Mouse (Mus musculus) layer of hippocampus, adult 18-20 months (tissue): ENCODE measurements around the gene Arid3a. TPM values are rescaled to one million over a fixed set of nuclear protein-coding genes. Genes with fewer than 3 reads are reported as not detected.

Source experiments
- DNase-seq, 2 experiments: peaks; one replicate each; pipeline ENCODE4 v3.0.0; 2022; ENCODE audit warnings: low spot score in 2 of 2
- total RNA-seq, 2 experiments: library from RNA; stranded (reverse); gene quantifications; 2 replicates each; pipeline ENCODE4 v1.2.3; 2021

Arid3a gene
- total RNA-seq, 2 experiments from 2014 or later = 5.5 to 5.8 TPM

- no peak for DNase-seq
Observed at GRCm38 (mm10) chr10:79974087-79974486, 47.2 kb downstream of the Arid3a start.

GRCm38 (mm10) chr10:79974668-79975067, 47.8 kb downstream of the Arid3a start:
- DNase-seq = no peak

GRCm38 (mm10) chr10:79976071-79976721, 49.4 kb downstream of the Arid3a start:
- no peak for DNase-seq

DNA sequence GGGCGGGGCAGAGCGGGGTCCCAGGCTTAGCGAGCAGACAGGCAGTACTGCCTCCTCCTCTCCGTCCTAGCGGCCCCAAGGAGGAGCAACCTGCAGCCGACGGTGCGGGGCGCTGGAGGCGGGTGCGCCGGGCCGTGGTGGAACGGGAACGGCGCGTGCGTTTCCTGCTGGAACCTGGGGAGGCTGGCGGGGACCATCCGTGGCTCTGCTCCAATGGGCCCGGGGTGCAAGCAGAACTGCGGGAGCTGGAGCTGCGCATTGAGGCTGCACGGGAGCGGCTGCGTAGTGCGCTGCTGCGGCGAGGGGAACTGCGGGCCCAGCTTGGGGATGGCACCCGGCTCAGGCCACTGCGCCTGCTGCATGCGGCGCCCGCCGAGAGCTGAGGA, 49.9 kb downstream of the Arid3a start:
- no peak for DNase-seq

GRCm38 (mm10) chr10:79977324-79977723, 50.5 kb downstream of the Arid3a start:
- no peak for DNase-seq

- no peak for DNase-seq
Observed at GRCm38 (mm10) chr10:79978061-79978460, 51.2 kb downstream of the Arid3a start.

DNA sequence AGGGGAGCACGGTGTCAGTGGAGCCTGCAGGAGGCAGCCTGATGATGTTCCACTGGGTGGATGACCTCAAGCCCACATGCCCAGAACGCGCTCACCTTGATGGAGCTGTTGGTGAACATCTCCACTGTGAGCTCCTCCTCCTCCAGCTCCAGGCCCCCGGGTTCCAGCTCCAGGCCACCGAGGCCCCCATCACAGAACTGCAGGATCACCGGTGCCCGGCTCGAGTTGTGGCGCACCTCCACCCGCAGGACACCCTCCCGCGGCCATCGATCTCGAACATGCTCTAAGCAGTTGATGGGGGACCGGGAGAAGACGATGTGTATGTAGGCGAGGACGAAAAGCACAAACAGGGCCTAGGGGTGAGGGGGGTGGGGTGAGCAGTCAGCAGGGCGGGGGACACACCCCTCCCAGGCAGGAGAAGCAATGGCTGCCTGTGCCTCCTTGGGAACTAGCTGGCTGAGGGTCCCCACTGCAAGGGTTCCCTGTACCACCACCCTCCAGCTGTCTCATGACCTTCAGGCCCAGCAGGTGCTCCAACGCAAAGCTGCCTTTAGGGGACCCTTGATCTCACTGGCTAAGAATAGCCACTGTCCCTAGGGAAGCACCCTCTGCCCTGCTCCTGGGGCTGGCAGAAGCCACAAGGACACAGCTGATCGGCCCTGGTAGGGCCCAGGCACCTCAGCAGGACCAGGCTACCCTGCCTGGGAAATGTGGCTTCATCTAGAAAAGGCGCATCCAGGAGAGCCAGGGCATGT, 52.7 kb downstream of the Arid3a start:
- no peak for DNase-seq

GRCm38 (mm10) chr10:79983205-79983604, 56.4 kb downstream of the Arid3a start:
- no peak for DNase-seq

DNA sequence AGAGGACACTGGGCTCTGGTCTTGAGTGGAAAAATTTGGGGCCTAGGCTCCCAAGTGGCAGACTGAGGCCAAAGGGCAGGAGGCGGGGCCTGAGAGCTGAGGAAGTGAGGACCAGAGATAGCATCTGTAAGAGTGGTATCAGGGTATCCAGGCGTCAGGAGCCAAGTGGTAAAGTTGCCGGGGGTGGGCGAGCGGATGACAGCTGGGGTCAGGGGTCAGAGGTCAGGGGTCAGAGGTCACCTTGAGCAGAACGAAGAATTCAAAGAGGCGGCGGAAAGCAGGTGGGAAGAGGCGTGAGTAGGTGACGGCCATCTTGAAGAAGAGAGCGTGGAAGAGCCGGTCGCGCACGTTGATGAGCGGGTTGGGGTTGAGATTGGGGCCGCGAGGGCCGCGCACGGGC, 56.8 kb downstream of the Arid3a start:
- peak in 1 of 2 experiments; percentile 69 for DNase-seq

- peak; percentile 78 to 88 for DNase-seq
Observed at GRCm38 (mm10) chr10:79984195-79984816, 57.5 kb downstream of the Arid3a start, which contains the start of gene Tmem259. Gene Tmem259 (minus strand): TSS chr10:79984330.

DNA sequence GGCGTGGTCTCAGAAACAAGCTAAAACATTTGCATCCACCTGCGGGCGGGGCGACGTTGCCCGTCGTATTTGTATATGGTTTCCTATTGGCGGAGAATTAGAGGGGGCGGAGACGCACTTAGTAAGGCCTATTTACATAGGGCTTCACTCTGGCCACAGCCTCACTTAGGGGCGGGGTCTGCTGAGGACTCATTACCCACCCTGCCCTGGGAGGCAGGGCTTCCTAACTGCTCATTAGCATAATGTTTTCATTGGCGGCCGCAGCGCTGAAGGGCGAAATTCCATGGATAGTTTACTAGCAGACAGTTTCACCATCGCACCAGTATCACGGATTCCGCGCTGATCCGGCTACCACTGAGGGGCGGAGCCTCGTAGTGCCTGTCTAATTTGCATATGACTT, 58.0 kb downstream of the Arid3a start:
- DNase-seq = peak; percentile 95 to 99

GRCm38 (mm10) chr10:79985334-79986231, 58.7 kb downstream of the Arid3a start:
- peak; percentile 61 to 77 for DNase-seq

DNA sequence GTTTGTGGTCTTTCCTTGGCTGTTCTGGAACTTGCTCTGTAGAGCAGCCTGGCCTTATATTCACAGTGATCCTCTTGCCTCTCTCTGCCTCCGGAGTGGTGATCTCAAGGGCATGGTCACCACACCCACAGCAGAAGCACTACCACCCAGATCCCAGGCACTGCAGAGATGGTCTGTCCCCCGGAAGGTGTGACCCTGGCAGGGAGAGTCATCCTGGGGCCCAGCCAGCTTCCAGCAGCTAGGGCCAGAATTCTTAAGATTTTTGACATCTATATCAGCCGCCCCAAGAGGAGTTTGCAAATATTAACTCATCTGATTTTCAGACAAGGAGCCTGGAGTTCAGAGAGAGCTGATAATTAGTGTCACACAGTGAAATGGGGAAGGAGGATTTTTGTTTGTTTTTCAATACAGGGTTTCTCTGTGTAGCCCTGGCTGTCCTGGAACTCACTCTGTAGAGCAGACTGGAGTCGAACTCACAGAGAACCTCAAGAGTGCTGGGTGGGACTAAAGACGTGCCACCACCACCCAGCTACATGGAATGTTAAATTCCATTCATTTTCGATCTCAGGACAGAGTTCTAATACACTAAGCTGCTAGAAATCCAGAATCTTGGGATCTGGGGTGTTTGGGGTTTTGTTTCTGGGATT, 59.5 kb downstream of the Arid3a start:
- DNase-seq = no peak

GRCm38 (mm10) chr10:79986963-79987362, 60.1 kb downstream of the Arid3a start:
- DNase-seq = peak; percentile 62 to 90

GRCm38 (mm10) chr10:79987771-79988505, 61.1 kb downstream of the Arid3a start:
- no peak for DNase-seq

DNA sequence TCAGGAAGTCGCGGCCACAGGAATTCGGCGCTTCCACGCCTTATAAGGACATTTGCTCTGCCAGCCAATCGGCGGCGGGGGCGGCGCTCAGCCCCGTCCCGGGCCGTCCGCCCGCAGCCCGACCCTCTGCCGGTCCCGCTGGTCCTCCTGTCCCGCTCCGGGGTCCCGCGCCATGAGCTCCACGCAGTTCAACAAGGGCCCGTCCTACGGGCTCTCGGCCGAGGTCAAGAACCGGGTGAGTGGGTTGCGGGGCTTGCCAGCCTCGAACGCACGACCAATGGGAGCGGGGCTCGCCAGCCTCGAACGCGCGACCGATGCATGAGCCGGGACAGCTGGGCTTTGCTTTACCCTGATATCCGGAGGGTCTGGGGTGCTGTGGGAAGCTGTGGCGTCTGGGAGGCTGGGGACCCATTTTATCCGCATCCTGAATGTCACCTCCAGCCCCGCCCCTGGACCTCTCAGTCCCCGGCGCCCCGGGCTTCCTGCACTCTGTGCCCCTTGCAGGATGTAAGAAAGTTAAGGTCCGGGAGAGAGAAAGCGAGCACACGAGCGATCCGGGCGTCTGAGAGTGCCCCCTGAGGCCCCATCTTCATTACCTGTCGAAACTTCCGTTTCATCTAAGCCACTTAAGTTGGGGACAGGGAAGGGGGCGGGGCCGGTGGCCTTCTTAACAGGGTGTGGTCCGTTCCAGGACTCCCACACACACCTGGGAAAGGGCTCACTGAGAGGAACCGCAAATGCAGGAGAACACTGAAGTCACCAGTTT, 61.8 kb downstream of the Arid3a start, which contains the start of gene Cnn2:
Gene Cnn2, plus strand, starts transcription at position 79 of the 766 bp plus-strand sequence.
- no peak for DNase-seq

GRCm38 (mm10) chr10:79989272-79989786, 62.5 kb downstream of the Arid3a start:
- no peak for DNase-seq

DNA sequence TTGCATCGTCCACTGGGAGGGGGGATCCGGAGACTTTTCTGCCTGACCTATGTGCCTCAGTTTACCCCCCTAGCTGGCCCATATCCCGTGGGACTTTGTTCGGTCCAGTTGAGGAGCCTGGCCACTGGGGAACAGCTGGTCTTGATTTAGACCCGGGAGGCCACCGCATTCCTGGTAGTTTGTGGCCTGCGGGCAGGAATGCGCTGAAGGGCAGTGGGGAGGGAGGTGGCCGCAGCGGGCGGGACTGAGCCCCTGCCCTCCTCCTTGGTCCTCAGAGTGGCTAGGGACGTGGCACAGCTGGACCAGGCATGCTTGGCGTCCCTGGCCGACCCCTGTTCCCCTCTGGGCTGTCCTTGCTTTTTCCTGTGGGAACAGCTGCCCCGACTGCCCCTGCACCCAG, 63.0 kb downstream of the Arid3a start:
- DNase-seq = no peak

GRCm38 (mm10) chr10:79991099-79991498, 64.3 kb downstream of the Arid3a start:
- no peak for DNase-seq
